Mouse (Mus musculus) bone marrow macrophage, adult 2 months (primary cell): ENCODE results near the gene Son.

Experiments
- CTCF ChIP-seq: IDR thresholded peaks from 2 replicates; pipeline ENCODE4 v1.5.1; 2012; ENCODE audit warnings: low read depth, mild to moderate bottlenecking, low read length, moderate library complexity
- POLR2A ChIP-seq: IDR thresholded peaks from 2 replicates; pipeline ENCODE4 v1.6.1; 2012; ENCODE audit warnings: mild to moderate bottlenecking, low read depth, low read length, borderline replicate concordance

DNA sequence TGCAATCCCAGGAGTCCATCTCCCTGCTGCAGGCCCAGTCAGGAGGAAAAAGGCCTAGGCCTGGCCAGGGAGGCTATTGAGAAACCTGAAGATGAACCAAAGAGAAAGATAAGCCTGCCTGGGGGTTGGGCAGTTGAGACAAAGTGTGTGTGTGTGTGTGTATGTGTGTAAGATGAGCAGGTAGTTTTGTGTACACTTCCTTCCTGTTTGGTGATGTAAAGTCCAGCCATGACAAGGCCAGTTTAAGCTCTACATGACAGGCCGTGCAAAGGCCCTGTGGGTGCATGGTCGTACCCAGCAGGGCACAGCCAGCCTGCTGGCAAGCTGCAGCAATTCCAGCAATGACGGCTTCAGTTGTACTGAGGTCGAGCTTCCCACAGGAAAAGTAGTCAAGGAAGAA lies 17.6 kb upstream of the Son start:
- TF ChIP-seq CTCF (no peak), POLR2A (no peak)
